Mouse (Mus musculus): ENCODE results near the gene Yipf1. TPM values are rescaled to one million over a fixed set of nuclear protein-coding genes. Genes with fewer than 3 reads are reported as not detected.
"Not testable (repeated sequence)": the region's sequence is repeated elsewhere in the genome, so short reads cannot be mapped to it uniquely, and the experiment has no call there.

The Yipf1 gene
- total and polyA plus RNA-seq, 2 experiments from 2014 or later, result 58.5 to 60.8 TPM

DNA sequence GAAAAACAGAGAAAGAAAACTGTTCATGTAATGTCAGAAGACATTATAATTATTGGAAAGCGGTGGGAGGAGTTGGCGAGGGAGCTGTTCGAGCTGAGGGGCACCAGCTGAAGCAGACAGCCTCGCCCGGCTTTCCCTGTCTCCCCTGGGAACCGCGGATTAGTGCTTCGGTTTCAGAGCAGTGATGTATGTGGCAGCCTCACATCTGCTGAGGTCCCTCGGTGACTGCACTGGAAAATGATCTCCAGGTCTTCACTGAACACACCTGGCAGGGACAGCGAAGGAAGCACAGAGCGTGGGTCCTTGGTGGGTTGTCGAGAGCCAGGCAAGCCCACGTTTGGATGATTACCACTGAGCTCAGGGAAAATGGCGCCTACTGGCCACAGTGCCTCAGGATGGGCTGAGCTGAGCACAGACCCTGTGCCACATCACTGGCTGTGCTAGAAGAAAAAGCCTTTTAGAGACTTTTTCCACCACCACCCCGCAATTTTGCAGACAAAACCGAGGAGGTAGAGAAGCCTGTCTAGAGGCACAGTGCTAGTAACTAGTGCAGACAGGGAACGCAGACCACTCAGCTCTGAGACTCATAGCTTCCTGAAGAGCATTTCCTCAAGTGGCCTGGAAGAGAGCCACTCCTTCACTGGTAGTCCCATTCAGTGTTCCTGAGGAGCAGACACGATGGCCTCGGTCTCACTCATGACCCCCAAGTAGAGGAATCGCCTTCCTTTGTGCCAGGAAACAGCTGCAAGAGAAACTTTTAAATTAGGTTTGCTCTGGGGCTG, 34.6 kb downstream of the Yipf1 start:
- no peak overlapping the region for H3K27ac ChIP-seq (ENCODE audit: low read depth, low read length)
- H3K27me3 ChIP-seq (ENCODE audit: insufficient read depth, low read length), result no peaks in the 10 kb centered on the region
- H3K4me2 ChIP-seq (ENCODE audit: low read depth, low read length, poor library complexity, severe bottlenecking), result no peak overlapping the region
- ATAC-seq (ENCODE audit: low FRiP score) (no peak), DNase-seq (ENCODE audit: low spot score) (peak; percentile 34)
- H3K4me1 ChIP-seq (ENCODE audit: insufficient read depth, low read length), result no peaks in the 10 kb centered on the region
- TF ChIP-seq CTCF (IDR thresholded peaks at IDR 0.05), result no peak
- H3K9ac ChIP-seq (replicated peaks; ENCODE audit: low read length, poor library complexity, severe bottlenecking), result no peak overlapping the region
- H3K4me3 ChIP-seq (ENCODE audit: low read depth, low read length), result no peak overlapping the region
- WGBS, result 52% methylated on average over 20 of the region's 20 CpGs
- H3K9me3 ChIP-seq (ENCODE audit: low read length), result no peaks in the 10 kb centered on the region
- H3K36me3 ChIP-seq (ENCODE audit: insufficient read depth, low read length), result peaks cover 10% of the 10 kb centered on the region; the same call in 1 of the 2 replicates

DNA sequence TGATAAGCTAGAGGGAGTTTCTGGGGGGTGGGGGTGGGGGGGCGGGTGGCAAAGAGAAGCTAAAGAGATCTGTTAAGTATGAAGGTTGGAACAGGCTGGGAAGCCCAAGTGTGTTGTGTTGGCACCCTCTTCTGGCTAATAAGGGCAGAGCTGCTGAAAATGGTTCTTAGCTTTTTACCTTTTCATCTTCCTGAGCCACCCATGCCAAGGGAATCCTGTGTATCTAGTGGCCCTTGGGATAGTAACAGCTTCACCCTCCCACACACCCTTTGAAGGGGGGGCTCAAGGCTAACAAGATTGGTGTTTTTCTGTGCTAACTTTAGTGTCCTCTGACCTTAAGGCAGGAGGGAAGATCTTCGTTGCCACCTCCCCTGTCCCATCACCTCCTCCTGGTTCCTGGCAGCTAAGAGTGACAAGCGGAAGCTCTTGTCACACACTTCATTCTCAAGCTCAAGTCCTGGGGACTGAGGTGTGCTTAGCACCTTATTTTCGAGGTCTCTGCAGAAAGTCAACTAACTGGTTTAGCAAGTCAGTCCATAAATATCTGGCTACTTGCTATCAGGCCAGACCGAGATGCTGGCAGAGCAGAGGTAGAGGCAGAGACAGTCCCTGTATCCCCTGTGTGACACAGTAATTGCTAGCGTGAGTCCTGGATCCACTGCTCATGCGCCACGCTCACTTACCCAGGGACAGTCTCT, 35.3 kb downstream of the Yipf1 start:
- peak; percentile 82 for TF ChIP-seq CTCF (IDR thresholded peaks at IDR 0.05)
- Histone ChIP-seq H3K4me2 (ENCODE audit: low read depth, low read length, poor library complexity, severe bottlenecking) (no peak overlapping the region), H3K27ac (ENCODE audit: low read depth, low read length) (no peak overlapping the region), H3K27me3 (ENCODE audit: insufficient read depth, low read length) (no peaks in the 10 kb centered on the region), H3K9ac (replicated peaks; ENCODE audit: low read length, poor library complexity, severe bottlenecking) (no peak overlapping the region), H3K4me3 (ENCODE audit: low read depth, low read length) (no peak overlapping the region), H3K4me1 (ENCODE audit: insufficient read depth, low read length) (no peaks in the 10 kb centered on the region), H3K36me3 (ENCODE audit: insufficient read depth, low read length) (peaks cover 15% of the 10 kb centered on the region), H3K9me3 (ENCODE audit: low read length) (no peaks in the 10 kb centered on the region)
- DNase-seq (ENCODE audit: low spot score), result peak; percentile 90
- 75% methylated on average over 8 of the region's 8 CpGs for WGBS
- peak; percentile 58 for ATAC-seq (ENCODE audit: low FRiP score)

DNA sequence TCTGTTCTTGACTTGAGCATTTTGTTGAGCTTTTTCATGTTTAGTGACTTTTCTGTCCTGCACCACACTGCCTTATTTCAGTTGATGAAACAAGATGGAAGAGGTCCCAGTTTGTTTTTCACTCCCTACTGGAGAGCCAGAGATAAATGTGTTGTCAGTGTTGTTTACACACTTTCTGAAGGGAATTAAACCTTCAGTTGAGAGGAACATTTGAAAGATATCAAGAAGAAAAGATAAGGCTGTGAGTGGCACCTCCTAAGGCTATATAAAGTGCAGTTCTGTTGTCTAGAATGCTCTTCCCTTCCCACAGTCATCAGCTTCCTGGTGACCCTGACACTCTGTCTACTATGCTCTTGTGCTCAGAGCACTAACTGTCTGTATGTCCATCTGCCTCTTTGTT, 37.2 kb downstream of the Yipf1 start:
- Histone ChIP-seq H3K27me3 (ENCODE audit: insufficient read depth, low read length) (no peaks in the 10 kb centered on the region), H3K4me3 (ENCODE audit: low read depth, low read length) (no peak overlapping the region), H3K4me2 (ENCODE audit: low read depth, low read length, poor library complexity, severe bottlenecking) (no peak overlapping the region), H3K9ac (replicated peaks; ENCODE audit: low read length, poor library complexity, severe bottlenecking) (no peak overlapping the region), H3K9me3 (ENCODE audit: low read length) (no peaks in the 10 kb centered on the region), H3K4me1 (ENCODE audit: insufficient read depth, low read length) (no peaks in the 10 kb centered on the region), H3K36me3 (ENCODE audit: insufficient read depth, low read length) (peaks cover 15% of the 10 kb centered on the region), H3K27ac (ENCODE audit: low read depth, low read length) (no peak overlapping the region)
- ATAC-seq (ENCODE audit: low FRiP score), result no peak
- no peak for DNase-seq (ENCODE audit: low spot score)
- no peak for TF ChIP-seq CTCF (IDR thresholded peaks at IDR 0.05)

DNA sequence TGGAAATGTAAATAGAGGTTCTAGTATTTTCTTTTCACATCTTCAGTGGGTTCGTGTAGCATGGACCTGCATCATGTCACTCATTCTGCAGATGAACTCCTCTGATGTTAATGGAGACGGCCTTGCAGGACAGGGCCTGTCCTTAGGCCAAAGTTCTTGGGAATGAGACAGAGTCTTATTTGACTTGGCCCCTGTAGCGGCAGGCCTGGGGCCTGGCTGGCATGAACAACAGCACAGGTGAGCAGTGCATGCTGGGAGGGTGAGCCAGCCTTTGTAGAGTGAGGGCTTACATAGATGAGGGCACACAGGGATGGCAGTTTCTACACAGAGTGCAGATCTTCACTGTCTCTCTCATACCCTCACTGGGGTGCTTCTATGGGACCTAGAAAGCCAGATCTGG, 39.4 kb downstream of the Yipf1 start:
- H3K27me3 ChIP-seq (ENCODE audit: insufficient read depth, low read length), result no peaks in the 10 kb centered on the region
- no peak for TF ChIP-seq CTCF (IDR thresholded peaks at IDR 0.05)
- H3K27ac ChIP-seq (ENCODE audit: low read depth, low read length), result no peak overlapping the region
- H3K9ac ChIP-seq (replicated peaks; ENCODE audit: low read length, poor library complexity, severe bottlenecking), result no peak overlapping the region
- H3K9me3 ChIP-seq (ENCODE audit: low read length), result no peaks in the 10 kb centered on the region
- ATAC-seq (ENCODE audit: low FRiP score) (no peak), DNase-seq (ENCODE audit: low spot score) (no peak)
- H3K36me3 ChIP-seq (ENCODE audit: insufficient read depth, low read length), result peaks cover 16% of the 10 kb centered on the region
- no peaks in the 10 kb centered on the region for H3K4me1 ChIP-seq (ENCODE audit: insufficient read depth, low read length)
- no peak overlapping the region for H3K4me3 ChIP-seq (ENCODE audit: low read depth, low read length)
- 85% methylated on average over 3 of the region's 3 CpGs for WGBS
- H3K4me2 ChIP-seq (ENCODE audit: low read depth, low read length, poor library complexity, severe bottlenecking), result no peak overlapping the region

DNA sequence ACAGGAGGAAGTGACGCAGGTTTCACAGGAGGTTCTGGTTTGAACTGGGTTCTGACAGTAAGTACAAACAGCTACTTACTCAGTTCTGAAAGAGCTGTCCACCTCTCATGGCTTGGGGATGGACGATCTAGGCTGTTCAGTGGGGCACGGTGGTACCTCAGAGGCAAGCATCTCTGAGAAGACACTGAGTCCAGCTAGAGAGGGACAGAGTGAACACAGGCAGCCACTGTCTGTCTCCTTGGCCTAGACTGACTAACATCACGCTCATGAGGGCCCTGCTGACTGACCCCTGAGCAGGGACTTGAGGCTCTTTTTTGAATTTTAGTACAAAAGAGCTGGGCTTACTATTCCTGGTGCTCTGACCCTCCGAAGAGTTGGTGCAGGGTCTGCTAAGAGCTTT, 40.0 kb downstream of the Yipf1 start:
- no peak overlapping the region for H3K4me2 ChIP-seq (ENCODE audit: low read depth, low read length, poor library complexity, severe bottlenecking)
- DNase-seq (ENCODE audit: low spot score), result no peak
- ATAC-seq (ENCODE audit: low FRiP score), result no peak
- H3K4me3 ChIP-seq (ENCODE audit: low read depth, low read length), result no peak overlapping the region
- no peak overlapping the region for H3K27ac ChIP-seq (ENCODE audit: low read depth, low read length)
- H3K4me1 ChIP-seq (ENCODE audit: insufficient read depth, low read length), result no peaks in the 10 kb centered on the region
- H3K36me3 ChIP-seq (ENCODE audit: insufficient read depth, low read length), result peaks cover 19% of the 10 kb centered on the region
- no peaks in the 10 kb centered on the region for H3K9me3 ChIP-seq (ENCODE audit: low read length)
- H3K9ac ChIP-seq (replicated peaks; ENCODE audit: low read length, poor library complexity, severe bottlenecking), result no peak overlapping the region
- H3K27me3 ChIP-seq (ENCODE audit: insufficient read depth, low read length), result no peaks in the 10 kb centered on the region
- TF ChIP-seq CTCF (IDR thresholded peaks at IDR 0.05), result no peak
- WGBS, result 89% methylated on average over 5 of the region's 5 CpGs

DNA sequence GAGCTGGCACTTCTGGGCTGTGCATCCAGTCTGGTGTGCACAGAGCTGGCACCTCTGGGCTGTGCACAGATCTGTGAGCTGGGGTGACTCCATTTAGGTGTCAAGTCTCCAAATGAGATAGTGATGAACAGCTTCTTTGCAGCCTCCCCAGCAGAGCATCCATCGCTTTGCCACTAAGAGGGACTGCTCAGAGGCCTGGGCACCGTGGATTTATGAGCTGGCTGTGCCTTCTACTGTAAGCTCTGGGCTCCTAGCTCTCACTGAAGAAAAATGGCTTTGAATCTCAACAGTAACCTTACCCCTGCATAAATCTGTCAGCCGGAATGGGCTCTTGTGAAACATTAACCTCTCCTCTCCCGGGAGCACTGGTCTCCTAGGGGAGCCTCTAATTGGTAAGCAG, 40.4 kb downstream of the Yipf1 start:
- no peak overlapping the region for H3K4me3 ChIP-seq (ENCODE audit: low read depth, low read length)
- DNase-seq (ENCODE audit: low spot score) (no peak), ATAC-seq (ENCODE audit: low FRiP score) (no peak)
- H3K4me2 ChIP-seq (ENCODE audit: low read depth, low read length, poor library complexity, severe bottlenecking), result no peak overlapping the region
- peaks cover 19% of the 10 kb centered on the region for H3K36me3 ChIP-seq (ENCODE audit: insufficient read depth, low read length)
- 63% methylated on average over 4 of the region's 4 CpGs for WGBS
- H3K9me3 ChIP-seq (ENCODE audit: low read length), result no peaks in the 10 kb centered on the region
- H3K9ac ChIP-seq (replicated peaks; ENCODE audit: low read length, poor library complexity, severe bottlenecking), result no peak overlapping the region
- TF ChIP-seq CTCF (IDR thresholded peaks at IDR 0.05), result no peak
- H3K27ac ChIP-seq (ENCODE audit: low read depth, low read length), result no peak overlapping the region
- H3K4me1 ChIP-seq (ENCODE audit: insufficient read depth, low read length), result no peaks in the 10 kb centered on the region
- H3K27me3 ChIP-seq (ENCODE audit: insufficient read depth, low read length), result no peaks in the 10 kb centered on the region

DNA sequence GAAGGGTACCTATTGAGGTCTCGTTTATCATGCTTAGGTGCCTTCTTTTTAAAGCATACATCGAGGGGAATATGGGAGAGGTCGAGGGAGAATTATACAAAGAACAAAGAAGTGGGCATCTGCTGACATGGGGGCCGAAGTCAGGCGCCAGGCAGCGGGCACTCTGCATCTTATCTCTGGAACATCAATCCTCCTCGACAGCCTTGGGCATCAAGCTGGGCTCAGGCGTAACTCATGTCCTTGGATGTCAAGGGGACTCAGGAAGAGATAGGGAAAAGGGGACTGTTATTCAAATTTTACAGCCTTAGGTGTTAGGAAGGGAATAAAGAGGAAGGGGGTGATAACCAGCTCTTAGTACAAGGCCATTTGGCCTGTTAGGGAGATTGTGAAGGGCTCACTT, 43.0 kb downstream of the Yipf1 start:
- not testable (repeated sequence) for H3K27me3 ChIP-seq (ENCODE audit: insufficient read depth, low read length); H3K9me3 ChIP-seq (ENCODE audit: low read length); DNase-seq (ENCODE audit: low spot score); H3K4me3 ChIP-seq (ENCODE audit: low read depth, low read length); ATAC-seq (ENCODE audit: low FRiP score); H3K9ac ChIP-seq (replicated peaks; ENCODE audit: low read length, poor library complexity, severe bottlenecking); H3K27ac ChIP-seq (ENCODE audit: low read depth, low read length); H3K4me1 ChIP-seq (ENCODE audit: insufficient read depth, low read length); H3K4me2 ChIP-seq (ENCODE audit: low read depth, low read length, poor library complexity, severe bottlenecking)
- peaks cover 12% of the 10 kb centered on the region for H3K36me3 ChIP-seq (ENCODE audit: insufficient read depth, low read length)
- WGBS, result 73% methylated on average over 8 of the region's 8 CpGs

Measured in midbrain, postnatal 0 days (tissue).